Mouse (Mus musculus) bone marrow, adult 2 months (tissue): ENCODE measurements around the gene Celf5. TPM values are rescaled to one million over a fixed set of nuclear protein-coding genes. Genes with fewer than 3 reads are reported as not detected.

Source experiments
- H3K27ac ChIP-seq: fragments of 200-500 bp; 2 replicates; pipeline ENCODE4 v1.5.1; 2012; ENCODE audit warnings: low read depth, mild to moderate bottlenecking, control low read depth, inconsistent platforms, low read length; ENCODE audit not compliant: control insufficient read depth, poor library complexity, insufficient read depth
- H3K4me1 ChIP-seq: fragments of 200-500 bp; 2 replicates; pipeline ENCODE4 v1.6.1; 2011; ENCODE audit warnings: low read length; ENCODE audit not compliant: control insufficient read depth, insufficient read depth
- H3K4me3 ChIP-seq: fragments of 200-500 bp; replicated peaks from 2 replicates; pipeline ENCODE3; 2011; ENCODE audit warnings: mild to moderate bottlenecking, low read depth, low read length, control low read depth; ENCODE audit not compliant: control insufficient read depth
- CTCF ChIP-seq: fragments of 200-500 bp; IDR thresholded peaks from 2 replicates; pipeline ENCODE4 v1.5.1; 2011; ENCODE audit warnings: low read length, control low read depth; ENCODE audit not compliant: control insufficient read depth, insufficient read depth
- POLR2A ChIP-seq: fragments of 200-500 bp; IDR thresholded peaks from 2 replicates; pipeline ENCODE4 v1.6.1; 2011; ENCODE audit warnings: low read depth, mild to moderate bottlenecking, control low read depth, low read length, borderline replicate concordance; ENCODE audit not compliant: control insufficient read depth
- WGBS: fragments of 180-500 bp; shearing (Covaris S2); methylation state at CpG from one replicate; pipeline ENCODE4 v1.1.7; 2018; 5-methylcytosine and 5-hydroxymethylcytosine counted together
- polyA plus RNA-seq: library from polyadenylated mRNA; stranded (reverse); fragments of >200 nt; gene quantifications from 2 replicates; pipeline ENCODE4 v1.2.4, GENCODE M21; 2011; ENCODE audit warnings: low replicate concordance; ENCODE audit not compliant: missing spikeins, insufficient read depth, insufficient read length

Celf5 gene
- polyA plus RNA-seq, 1 experiment: 0.72 TPM

DNA sequence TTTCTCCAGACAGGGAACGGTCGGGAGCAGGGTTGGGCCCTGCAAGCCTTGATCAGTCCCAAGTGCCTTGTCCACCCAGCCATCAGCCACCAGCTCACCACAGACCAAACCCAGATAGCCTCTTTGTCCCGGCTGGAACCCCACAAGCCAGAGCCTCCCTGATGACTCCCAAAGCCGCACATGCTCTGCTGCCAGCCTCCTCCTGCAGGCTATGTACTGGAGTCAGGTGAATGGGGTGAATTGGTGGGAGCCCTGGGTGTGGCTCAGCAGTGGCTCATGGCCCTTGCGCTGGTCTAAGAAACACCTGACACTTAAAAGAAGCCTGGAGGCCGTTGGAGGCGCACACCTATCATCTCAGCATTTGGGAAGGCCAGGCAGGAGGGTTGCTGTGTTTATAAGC is 19.6 kb downstream of the Celf5 start:
- 83% methylated on average over 7 of the region's 7 CpGs for WGBS
- no peak for TF ChIP-seq CTCF
- no peak for TF ChIP-seq POLR2A
- Histone ChIP-seq H3K27ac (no peak overlapping the region), H3K4me1 (peaks cover 5% of the 10 kb centered on the region), H3K4me3 (no peak overlapping the region)

DNA sequence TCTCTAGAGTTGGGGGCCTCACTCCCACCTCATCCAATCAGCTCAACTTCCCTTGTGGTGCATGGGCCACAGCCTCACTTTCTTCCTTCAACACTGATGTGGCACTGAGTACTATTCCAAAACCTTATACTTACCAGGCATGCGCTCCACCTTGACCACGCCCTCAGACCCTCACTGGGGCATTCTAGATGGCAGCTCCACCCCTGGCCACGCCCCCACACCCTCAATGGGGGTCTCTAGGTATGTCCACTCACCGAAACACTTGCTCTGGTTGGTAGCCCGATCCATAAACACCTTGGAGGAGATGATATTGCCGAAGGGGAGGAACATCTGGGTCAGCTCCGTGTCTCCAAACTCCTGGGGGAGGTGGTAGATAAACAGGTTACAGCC is 20.1 kb downstream of the Celf5 start:
- Histone ChIP-seq H3K4me3 (no peak overlapping the region), H3K27ac (no peak overlapping the region), H3K4me1 (peaks cover 5% of the 10 kb centered on the region)
- WGBS: 42% methylated on average over 7 of the region's 7 CpGs
- TF ChIP-seq POLR2A (no peak), CTCF (no peak)

- no peak overlapping the region for H3K4me3 ChIP-seq
- no peak overlapping the region for H3K27ac ChIP-seq
- WGBS: 4% methylated on average over 16 of the region's 16 CpGs
- no peak for TF ChIP-seq POLR2A
- no peak for TF ChIP-seq CTCF
- peaks cover 5% of the 10 kb centered on the region for H3K4me1 ChIP-seq
These were observed 20.7 kb downstream of the Celf5 start for GRCm38 (mm10) chr10:81461673-81462414.

DNA sequence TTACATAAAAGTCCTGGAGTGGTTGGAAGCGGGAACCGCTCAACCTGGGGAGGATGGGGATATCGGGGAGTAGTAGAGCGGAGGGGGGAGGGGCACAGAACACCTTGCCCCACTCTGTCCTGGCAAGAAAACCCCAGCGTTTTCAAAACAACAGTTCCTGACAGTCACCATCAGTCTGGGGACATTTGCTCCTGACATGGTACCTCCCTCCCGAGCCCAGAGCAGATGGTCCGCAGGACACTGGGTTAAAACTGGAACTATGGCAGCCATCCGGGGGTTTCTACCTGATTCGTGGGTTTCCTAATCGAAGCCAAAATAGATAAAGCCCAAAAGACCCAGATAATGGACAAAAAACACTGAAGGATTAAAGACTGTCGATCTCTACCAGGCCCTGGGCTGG is 21.6 kb downstream of the Celf5 start:
- no peak overlapping the region for H3K4me3 ChIP-seq
- no peak overlapping the region for H3K27ac ChIP-seq
- no peak for TF ChIP-seq POLR2A
- TF ChIP-seq CTCF: no peak
- WGBS: 29% methylated on average over 11 of the region's 11 CpGs
- H3K4me1 ChIP-seq: peaks cover 5% of the 10 kb centered on the region

- no peak overlapping the region for H3K4me3 ChIP-seq
- H3K27ac ChIP-seq: no peak overlapping the region
- H3K4me1 ChIP-seq: peaks cover 5% of the 10 kb centered on the region
- WGBS: 17% methylated on average over 20 of the region's 20 CpGs
- TF ChIP-seq POLR2A (no peak), CTCF (no peak)
These were observed 22.0 kb downstream of the Celf5 start for GRCm38 (mm10) chr10:81460471-81460870.

GRCm38 (mm10) chr10:81459399-81459798 is 23.1 kb downstream of the Celf5 start:
- no peak for TF ChIP-seq POLR2A
- no peak for TF ChIP-seq CTCF
- Histone ChIP-seq H3K4me3 (no peak overlapping the region), H3K27ac (no peak overlapping the region), H3K4me1 (peaks cover 2% of the 10 kb centered on the region)
- WGBS: 73% methylated on average over 21 of the region's 21 CpGs

- WGBS: 65% methylated on average over 6 of the region's 6 CpGs
- Histone ChIP-seq H3K4me3 (no peak overlapping the region), H3K4me1 (no peaks in the 10 kb centered on the region; the same call in 1 of the 2 replicates), H3K27ac (no peak overlapping the region)
- TF ChIP-seq POLR2A: no peak
- no peak for TF ChIP-seq CTCF
These were observed 24.2 kb downstream of the Celf5 start for GRCm38 (mm10) chr10:81458267-81458666.

- TF ChIP-seq CTCF: no peak
- no peak for TF ChIP-seq POLR2A
- Histone ChIP-seq H3K4me3 (no peak overlapping the region), H3K4me1 (no peaks in the 10 kb centered on the region; the same call in 1 of the 2 replicates), H3K27ac (no peak overlapping the region)
- WGBS: 84% methylated on average over 8 of the region's 8 CpGs
These were observed 24.9 kb downstream of the Celf5 start for GRCm38 (mm10) chr10:81457624-81458023.
